Mouse (Mus musculus): Measurements from ENCODE around the gene Rogdi.

GRCm38 (mm10) chr16:4964731-4965391, 48.5 kb downstream of the Rogdi start:
- TF ChIP-seq POLR2A (IDR thresholded peaks at IDR 0.05; ENCODE audit: borderline replicate concordance, control insufficient read depth, low read depth, low read length) (no peak), CTCF (IDR thresholded peaks at IDR 0.05; ENCODE audit: control insufficient read depth, insufficient read depth, low read length) (no peak)

Measured in bone marrow, adult 2 months (tissue).